Mouse (Mus musculus): ENCODE measurements around the gene Chd2.
"Not testable (repeated sequence)": the region's sequence is repeated elsewhere in the genome, so short reads cannot be mapped to it uniquely, and the experiment has no call there.

Gene Chd2

GRCm38 (mm10) chr7:73539116-73539682 is 2.4 kb downstream of the Chd2 start:
- no peak for DNase-seq

- DNase-seq, result no peak
These were observed 3.1 kb downstream of the Chd2 start for GRCm38 (mm10) chr7:73538424-73539079.

GRCm38 (mm10) chr7:73537634-73538423 is 3.8 kb downstream of the Chd2 start:
- DNase-seq, result peak; percentile 100

- no peak for DNase-seq
These were observed 4.4 kb downstream of the Chd2 start for GRCm38 (mm10) chr7:73537228-73537627.

- DNase-seq, result peak; percentile 5
These were observed 5.1 kb downstream of the Chd2 start for GRCm38 (mm10) chr7:73536579-73536978.

GRCm38 (mm10) chr7:73535861-73536200 is 5.8 kb downstream of the Chd2 start:
- DNase-seq, result peak; percentile 21

GRCm38 (mm10) chr7:73534937-73535860 is 6.4 kb downstream of the Chd2 start:
- DNase-seq, result no peak

GRCm38 (mm10) chr7:73533457-73533856 is 8.2 kb downstream of the Chd2 start:
- DNase-seq, result peak; percentile 25

- DNase-seq, result no peak
These were observed 8.7 kb downstream of the Chd2 start for GRCm38 (mm10) chr7:73532916-73533315.

GRCm38 (mm10) chr7:73532139-73532538 is 9.5 kb downstream of the Chd2 start:
- no peak for DNase-seq

GRCm38 (mm10) chr7:73531506-73532093 is 10.0 kb downstream of the Chd2 start:
- DNase-seq, result no peak

- DNase-seq, result no peak
These were observed 10.8 kb downstream of the Chd2 start for GRCm38 (mm10) chr7:73530846-73531245.

- DNase-seq, result no peak
These were observed 11.5 kb downstream of the Chd2 start for GRCm38 (mm10) chr7:73530164-73530563.

- no peak for DNase-seq
These were observed 12.4 kb downstream of the Chd2 start for GRCm38 (mm10) chr7:73529261-73529660.

- not testable (repeated sequence) for DNase-seq
These were observed 13.2 kb downstream of the Chd2 start for GRCm38 (mm10) chr7:73528377-73528894.

- no peak for DNase-seq
These were observed 14.4 kb downstream of the Chd2 start for GRCm38 (mm10) chr7:73527225-73527624.

GRCm38 (mm10) chr7:73524454-73524952 is 17.1 kb downstream of the Chd2 start:
- no peak for DNase-seq

- DNase-seq, result no peak
These were observed 17.9 kb downstream of the Chd2 start for GRCm38 (mm10) chr7:73523608-73524259.

GRCm38 (mm10) chr7:73523183-73523582 is 18.4 kb downstream of the Chd2 start:
- DNase-seq, result no peak

GRCm38 (mm10) chr7:73521277-73522193 is 20.1 kb downstream of the Chd2 start:
- DNase-seq, result no peak
